Mouse (Mus musculus): Measurements from ENCODE around the gene Hnrnpa0. TPM values are rescaled to one million over a fixed set of nuclear protein-coding genes. Genes with fewer than 3 reads are reported as not detected.

Hnrnpa0 gene
- polyA plus RNA-seq (2015; fragmentation: Nextera tagmentation; extraction: Ambion mirVana): 5.2 and 5.4 TPM in 2 replicates

GRCm38 (mm10) chr13:58128396-58128767 lies at the start of gene Hnrnpa0:
Gene Hnrnpa0, minus strand, starts transcription at chr13:58128556.
- 0% methylated on average over 26 of the region's 62 CpGs for WGBS (ENCODE audit: insufficient replicate concordance)

GRCm38 (mm10) chr13:58177511-58178208 lies 49.3 kb upstream of the Hnrnpa0 start:
- Histone ChIP-seq H3K27ac (ENCODE audit: low read length) (no peak overlapping the region), H3K4me1 (ENCODE audit: control insufficient read depth, low read depth, low read length) (no peaks in the 10 kb centered on the region), H3K9me3 (replicated peaks; ENCODE audit: control insufficient read depth, low read length) (no peaks in the 10 kb centered on the region), H3K9ac (ENCODE audit: low read depth, low read length) (no peak overlapping the region), H3K27me3 (ENCODE audit: control insufficient read depth, insufficient read depth, low read depth, low read length) (no peaks in the 10 kb centered on the region), H3K36me3 (ENCODE audit: control insufficient read depth, insufficient read depth) (peaks cover 29% of the 10 kb centered on the region), H3K4me3 (ENCODE audit: low read depth, low read length) (no peak overlapping the region), H3K4me2 (ENCODE audit: low read depth, low read length) (no peak overlapping the region)
- ATAC-seq (ENCODE audit: low read depth): no peak
- WGBS (ENCODE audit: insufficient replicate concordance): 88% methylated on average over 9 of the region's 9 CpGs

More at GRCm38 (mm10) chr13:58128396-58128767, at the start of gene Hnrnpa0:
- Histone ChIP-seq H3K4me3 (ENCODE audit: low read depth, low read length) (peak within 1 kb of the TSS; percentile 92), H3K36me3 (ENCODE audit: control insufficient read depth, insufficient read depth) (peaks cover 2% of the 10 kb centered on the region; the same call in 1 of the 2 replicates), H3K9ac (ENCODE audit: low read depth, low read length) (peak within 1 kb of the TSS; percentile 97), H3K27me3 (ENCODE audit: control insufficient read depth, insufficient read depth, low read depth, low read length) (no peaks in the 10 kb centered on the region), H3K27ac (ENCODE audit: low read length) (peak within 1 kb of the TSS; percentile 96), H3K4me2 (ENCODE audit: low read depth, low read length) (peak within 1 kb of the TSS; percentile 86), H3K9me3 (replicated peaks; ENCODE audit: control insufficient read depth, low read length) (no peaks in the 10 kb centered on the region), H3K4me1 (ENCODE audit: control insufficient read depth, low read depth, low read length) (peaks cover 29% of the 10 kb centered on the region)
- ATAC-seq (ENCODE audit: low read depth): peak; percentile 88

- ATAC-seq (ENCODE audit: low read depth): no peak
- Histone ChIP-seq H3K4me1 (ENCODE audit: control insufficient read depth, low read depth, low read length) (no peaks in the 10 kb centered on the region), H3K27ac (ENCODE audit: low read length) (no peak overlapping the region), H3K27me3 (ENCODE audit: control insufficient read depth, insufficient read depth, low read depth, low read length) (no peaks in the 10 kb centered on the region), H3K36me3 (ENCODE audit: control insufficient read depth, insufficient read depth) (peaks cover 29% of the 10 kb centered on the region), H3K4me3 (ENCODE audit: low read depth, low read length) (no peak overlapping the region), H3K4me2 (ENCODE audit: low read depth, low read length) (no peak overlapping the region), H3K9me3 (replicated peaks; ENCODE audit: control insufficient read depth, low read length) (no peaks in the 10 kb centered on the region), H3K9ac (ENCODE audit: low read depth, low read length) (no peak overlapping the region)
- WGBS (ENCODE audit: insufficient replicate concordance): 78% methylated on average over 3 of the region's 3 CpGs
These were observed 47.7 kb upstream of the Hnrnpa0 start for GRCm38 (mm10) chr13:58176105-58176504.

GRCm38 (mm10) chr13:58168119-58168518 lies 39.8 kb upstream of the Hnrnpa0 start:
- Histone ChIP-seq H3K9ac (ENCODE audit: low read depth, low read length) (no peak overlapping the region), H3K9me3 (replicated peaks; ENCODE audit: control insufficient read depth, low read length) (no peaks in the 10 kb centered on the region), H3K4me3 (ENCODE audit: low read depth, low read length) (no peak overlapping the region), H3K4me1 (ENCODE audit: control insufficient read depth, low read depth, low read length) (no peaks in the 10 kb centered on the region), H3K36me3 (ENCODE audit: control insufficient read depth, insufficient read depth) (peaks cover 2% of the 10 kb centered on the region; the same call in 1 of the 2 replicates), H3K4me2 (ENCODE audit: low read depth, low read length) (no peak overlapping the region), H3K27me3 (ENCODE audit: control insufficient read depth, insufficient read depth, low read depth, low read length) (no peaks in the 10 kb centered on the region), H3K27ac (ENCODE audit: low read length) (no peak overlapping the region)
- ATAC-seq (ENCODE audit: low read depth): no peak

- H3K4me3 ChIP-seq (ENCODE audit: low read depth, low read length): no peak overlapping the region
These were observed 35.0 kb upstream of the Hnrnpa0 start for GRCm38 (mm10) chr13:58163343-58163742.

GRCm38 (mm10) chr13:58160761-58161160 lies 32.4 kb upstream of the Hnrnpa0 start:
- ATAC-seq (ENCODE audit: low read depth): no peak

More at GRCm38 (mm10) chr13:58163343-58163742, 35.0 kb upstream of the Hnrnpa0 start:
- no peaks in the 10 kb centered on the region for H3K27me3 ChIP-seq (ENCODE audit: control insufficient read depth, insufficient read depth, low read depth, low read length)
- H3K36me3 ChIP-seq (ENCODE audit: control insufficient read depth, insufficient read depth): peaks cover 15% of the 10 kb centered on the region; the same call in 1 of the 2 replicates
- ATAC-seq (ENCODE audit: low read depth): no peak
- no peak overlapping the region for H3K4me2 ChIP-seq (ENCODE audit: low read depth, low read length)
- no peak overlapping the region for H3K9ac ChIP-seq (ENCODE audit: low read depth, low read length)
- H3K27ac ChIP-seq (ENCODE audit: low read length): no peak overlapping the region
- peaks cover 2% of the 10 kb centered on the region for H3K4me1 ChIP-seq (ENCODE audit: control insufficient read depth, low read depth, low read length)
- no peaks in the 10 kb centered on the region for H3K9me3 ChIP-seq (replicated peaks; ENCODE audit: control insufficient read depth, low read length)
- 76% methylated on average over 12 of the region's 12 CpGs for WGBS (ENCODE audit: insufficient replicate concordance)

GRCm38 (mm10) chr13:58158099-58158912 lies 29.9 kb upstream of the Hnrnpa0 start:
- H3K9ac ChIP-seq (ENCODE audit: low read depth, low read length): peak overlapping the region; percentile 77
- H3K36me3 ChIP-seq (ENCODE audit: control insufficient read depth, insufficient read depth): peaks cover 13% of the 10 kb centered on the region; the same call in 1 of the 2 replicates
- H3K27ac ChIP-seq (ENCODE audit: low read length): peak overlapping the region; percentile 84
- no peaks in the 10 kb centered on the region for H3K9me3 ChIP-seq (replicated peaks; ENCODE audit: control insufficient read depth, low read length)
- H3K27me3 ChIP-seq (ENCODE audit: control insufficient read depth, insufficient read depth, low read depth, low read length): no peaks in the 10 kb centered on the region
- peak overlapping the region; percentile 97 for H3K4me2 ChIP-seq (ENCODE audit: low read depth, low read length)
- ATAC-seq (ENCODE audit: low read depth): peak; percentile 69
- peaks cover 10% of the 10 kb centered on the region for H3K4me1 ChIP-seq (ENCODE audit: control insufficient read depth, low read depth, low read length)
- 2% methylated on average over 16 of the region's 16 CpGs for WGBS (ENCODE audit: insufficient replicate concordance)
- peak overlapping the region; percentile 81 for H3K4me3 ChIP-seq (ENCODE audit: low read depth, low read length)

More at GRCm38 (mm10) chr13:58160761-58161160, 32.4 kb upstream of the Hnrnpa0 start:
- Histone ChIP-seq H3K9ac (ENCODE audit: low read depth, low read length) (no peak overlapping the region), H3K4me1 (ENCODE audit: control insufficient read depth, low read depth, low read length) (peaks cover 10% of the 10 kb centered on the region), H3K27me3 (ENCODE audit: control insufficient read depth, insufficient read depth, low read depth, low read length) (no peaks in the 10 kb centered on the region), H3K4me3 (ENCODE audit: low read depth, low read length) (no peak overlapping the region), H3K9me3 (replicated peaks; ENCODE audit: control insufficient read depth, low read length) (no peaks in the 10 kb centered on the region), H3K36me3 (ENCODE audit: control insufficient read depth, insufficient read depth) (peaks cover 15% of the 10 kb centered on the region; the same call in 1 of the 2 replicates), H3K4me2 (ENCODE audit: low read depth, low read length) (no peak overlapping the region), H3K27ac (ENCODE audit: low read length) (no peak overlapping the region)
- 87% methylated on average over 15 of the region's 15 CpGs for WGBS (ENCODE audit: insufficient replicate concordance)

- Histone ChIP-seq H3K4me2 (ENCODE audit: low read depth, low read length) (peak within 1 kb of the TSS; percentile 97), H3K27ac (ENCODE audit: low read length) (peak within 1 kb of the TSS; percentile 84), H3K27me3 (ENCODE audit: control insufficient read depth, insufficient read depth, low read depth, low read length) (no peaks in the 10 kb centered on the region), H3K4me1 (ENCODE audit: control insufficient read depth, low read depth, low read length) (peaks cover 10% of the 10 kb centered on the region), H3K9ac (ENCODE audit: low read depth, low read length) (peak within 1 kb of the TSS; percentile 77), H3K4me3 (ENCODE audit: low read depth, low read length) (peak within 1 kb of the TSS; percentile 81), H3K36me3 (ENCODE audit: control insufficient read depth, insufficient read depth) (peaks cover 13% of the 10 kb centered on the region; the same call in 1 of the 2 replicates), H3K9me3 (replicated peaks; ENCODE audit: control insufficient read depth, low read length) (no peaks in the 10 kb centered on the region)
- peak; percentile 91 for ATAC-seq (ENCODE audit: low read depth)
- WGBS (ENCODE audit: insufficient replicate concordance): 0% methylated on average over 30 of the region's 30 CpGs
These were observed 29.2 kb upstream of the Hnrnpa0 start, which contains the start of gene Idnk for GRCm38 (mm10) chr13:58157447-58158098. Gene Idnk, plus strand, starts transcription at chr13:58157649.
